Mouse (Mus musculus): ENCODE measurements around the gene Lipc. TPM values are rescaled to one million over a fixed set of nuclear protein-coding genes. Genes with fewer than 3 reads are reported as not detected.

Gene Lipc
- total RNA-seq, 4 experiments from 2014 or later, result 0.26 to 0.36 (median 0.27) TPM; not detected in 1

- no peak for DNase-seq (ENCODE audit: low spot score in 2 of 2)
These were observed 35.5 kb downstream of the Lipc start for GRCm38 (mm10) chr9:70916516-70916915.

- no peak for DNase-seq (ENCODE audit: low spot score in 2 of 2)
These were observed 36.7 kb downstream of the Lipc start for GRCm38 (mm10) chr9:70915356-70915685.

GRCm38 (mm10) chr9:70914659-70915355 is 37.2 kb downstream of the Lipc start:
- DNase-seq (ENCODE audit: low spot score in 2 of 2), result no peak

- DNase-seq (ENCODE audit: low spot score in 2 of 2), result no peak
These were observed 40.9 kb downstream of the Lipc start for GRCm38 (mm10) chr9:70911163-70911562.

- DNase-seq (ENCODE audit: low spot score in 2 of 2), result no peak
These were observed 41.7 kb downstream of the Lipc start for GRCm38 (mm10) chr9:70910351-70910750.

GRCm38 (mm10) chr9:70902821-70903730 is 49.0 kb downstream of the Lipc start:
- DNase-seq (ENCODE audit: low spot score in 2 of 2), result no peak

GRCm38 (mm10) chr9:70894201-70894600 is 57.8 kb downstream of the Lipc start:
- DNase-seq (ENCODE audit: low spot score in 2 of 2), result no peak

- no peak for DNase-seq (ENCODE audit: low spot score in 2 of 2)
These were observed 58.5 kb downstream of the Lipc start for GRCm38 (mm10) chr9:70893526-70893925.

GRCm38 (mm10) chr9:70892627-70893026 is 59.4 kb downstream of the Lipc start:
- no peak for DNase-seq (ENCODE audit: low spot score in 2 of 2)

GRCm38 (mm10) chr9:70891431-70892133 is 60.4 kb downstream of the Lipc start:
- DNase-seq (ENCODE audit: low spot score in 2 of 2), result peak; percentile 21 to 49

GRCm38 (mm10) chr9:70890736-70891135 is 61.3 kb downstream of the Lipc start:
- DNase-seq (ENCODE audit: low spot score in 2 of 2), result no peak

GRCm38 (mm10) chr9:70888969-70889368 is 63.1 kb downstream of the Lipc start:
- no peak for DNase-seq (ENCODE audit: low spot score in 2 of 2)

- DNase-seq (ENCODE audit: low spot score in 2 of 2), result no peak
These were observed 63.5 kb downstream of the Lipc start for GRCm38 (mm10) chr9:70888556-70888955.

GRCm38 (mm10) chr9:70881982-70882381 is 70.0 kb downstream of the Lipc start:
- DNase-seq (ENCODE audit: low spot score in 2 of 2), result no peak

- DNase-seq (ENCODE audit: low spot score in 2 of 2), result no peak
These were observed 73.2 kb downstream of the Lipc start for GRCm38 (mm10) chr9:70878823-70879222.

- peak; percentile 59 to 69 for DNase-seq (ENCODE audit: low spot score in 2 of 2)
These were observed 73.9 kb downstream of the Lipc start for GRCm38 (mm10) chr9:70878157-70878556.

GRCm38 (mm10) chr9:70875490-70875889 is 76.5 kb downstream of the Lipc start:
- no peak for DNase-seq (ENCODE audit: low spot score in 2 of 2)

- DNase-seq (ENCODE audit: low spot score in 2 of 2), result no peak
These were observed 77.0 kb downstream of the Lipc start for GRCm38 (mm10) chr9:70875059-70875458.

- DNase-seq (ENCODE audit: low spot score in 2 of 2), result no peak
These were observed 79.4 kb downstream of the Lipc start for GRCm38 (mm10) chr9:70872675-70873074.

GRCm38 (mm10) chr9:70870326-70870725 is 81.7 kb downstream of the Lipc start:
- no peak for DNase-seq (ENCODE audit: low spot score in 2 of 2)

GRCm38 (mm10) chr9:70869169-70869873 is 82.7 kb downstream of the Lipc start:
- no peak for DNase-seq (ENCODE audit: low spot score in 2 of 2)

Data from layer of hippocampus, adult 8-10 months (tissue).